Mouse (Mus musculus) cerebellum, adult 8-10 months (tissue): ENCODE results near the gene Lilra6.
"Not testable (repeated sequence)": the region's sequence is repeated elsewhere in the genome, so short reads cannot be mapped to it uniquely, and the experiment has no call there.

Experiments
- DNase-seq: peaks from one replicate; pipeline ENCODE4 v3.0.0; 2022

The Lilra6 gene

GRCm38 (mm10) chr7:3915387-3915786, at the start of gene Lilra6:
Gene Lilra6 (minus strand): TSS chr7:3915503.
- DNase-seq, result not testable (repeated sequence)

- DNase-seq, result no peak
These were observed 46.7 kb upstream of the Lilra6 start for GRCm38 (mm10) chr7:3962017-3962416.

- no peak for DNase-seq
These were observed 42.1 kb upstream of the Lilra6 start for GRCm38 (mm10) chr7:3957387-3957786.

- DNase-seq, result no peak
These were observed 33.9 kb upstream of the Lilra6 start for GRCm38 (mm10) chr7:3949159-3949558.

- no peak for DNase-seq
These were observed 32.9 kb upstream of the Lilra6 start for GRCm38 (mm10) chr7:3948223-3948622.

GRCm38 (mm10) chr7:3946117-3946516, 30.8 kb upstream of the Lilra6 start:
- no peak for DNase-seq

GRCm38 (mm10) chr7:3940915-3941314, 25.6 kb upstream of the Lilra6 start:
- no peak for DNase-seq

- DNase-seq, result no peak
These were observed 24.7 kb upstream of the Lilra6 start for GRCm38 (mm10) chr7:3939866-3940525.

GRCm38 (mm10) chr7:3935473-3935872, 20.2 kb upstream of the Lilra6 start:
- not testable (repeated sequence) for DNase-seq

GRCm38 (mm10) chr7:3903704-3904103, 11.6 kb downstream of the Lilra6 start:
- no peak for DNase-seq

- DNase-seq, result not testable (repeated sequence)
These were observed 17.2 kb downstream of the Lilra6 start, which contains the start of gene Gm14548 for GRCm38 (mm10) chr7:3898036-3898590. Gene Gm14548 (minus strand): TSS chr7:3898120.

- DNase-seq, result not testable (repeated sequence)
These were observed 40.3 kb downstream of the Lilra6 start for GRCm38 (mm10) chr7:3875032-3875431.
